Mouse (Mus musculus) stomach, postnatal 0 days (tissue): ENCODE data around the gene Ube2f.

Experiments used
- CTCF ChIP-seq: IDR thresholded peaks from 2 replicates; pipeline ENCODE4 v1.5.1; 2016; ENCODE audit warnings: antibody characterized with exemption, low read depth, mild to moderate bottlenecking, moderate library complexity
- EP300 ChIP-seq: optimal IDR thresholded peaks from 2 replicates; pipeline ENCODE3; 2016; ENCODE audit warnings: antibody characterized with exemption

GRCm38 (mm10) chr1:91299707-91300426 lies 49.8 kb downstream of the Ube2f start:
- TF ChIP-seq CTCF (no peak), EP300 (no peak)
